Mouse (Mus musculus) thymus, postnatal 0 days (tissue): ENCODE measurements around the gene Xrn1. TPM values are rescaled to one million over a fixed set of nuclear protein-coding genes. Genes with fewer than 3 reads are reported as not detected.

Experiments
- DNase-seq: peaks from one replicate; pipeline ENCODE4 v3.0.0-alpha.2; 2015; ENCODE audit warnings: low spot score
- polyA plus RNA-seq: library from polyadenylated mRNA; unstranded; fragments of >200 nt; fragmentation: Nextera tagmentation; extraction: Ambion mirVana; gene quantifications from 2 replicates; pipeline ENCODE4 v1.2.1, GENCODE M21; 2015

Gene Xrn1
- 34.1 and 42.1 TPM in 2 replicates for polyA plus RNA-seq

GRCm38 (mm10) chr9:95954585-95955461 lies at the start of gene Xrn1:
Gene Xrn1 (plus strand): TSS chr9:95954760.
- DNase-seq = peak; percentile 91

DNA sequence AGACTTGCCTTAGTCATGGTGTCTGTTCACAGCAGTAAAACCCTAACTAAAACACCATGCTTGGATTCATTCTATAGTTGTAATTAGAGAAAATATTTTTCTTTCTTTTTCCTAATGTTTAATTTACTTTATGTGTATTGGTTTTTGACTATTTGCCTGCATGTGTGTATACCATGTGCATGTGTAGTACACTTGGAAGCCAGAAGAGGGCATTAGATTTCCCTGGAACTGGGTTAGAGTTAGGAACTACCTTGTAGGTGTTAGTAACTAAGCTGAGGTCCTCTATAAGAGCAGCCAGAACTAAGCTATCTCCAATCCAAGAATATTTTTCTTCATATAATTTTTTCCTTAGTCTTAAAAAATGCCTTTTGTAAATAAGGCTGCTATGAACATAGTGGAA lies 21.7 kb upstream of the Xrn1 start:
- DNase-seq = no peak

DNA sequence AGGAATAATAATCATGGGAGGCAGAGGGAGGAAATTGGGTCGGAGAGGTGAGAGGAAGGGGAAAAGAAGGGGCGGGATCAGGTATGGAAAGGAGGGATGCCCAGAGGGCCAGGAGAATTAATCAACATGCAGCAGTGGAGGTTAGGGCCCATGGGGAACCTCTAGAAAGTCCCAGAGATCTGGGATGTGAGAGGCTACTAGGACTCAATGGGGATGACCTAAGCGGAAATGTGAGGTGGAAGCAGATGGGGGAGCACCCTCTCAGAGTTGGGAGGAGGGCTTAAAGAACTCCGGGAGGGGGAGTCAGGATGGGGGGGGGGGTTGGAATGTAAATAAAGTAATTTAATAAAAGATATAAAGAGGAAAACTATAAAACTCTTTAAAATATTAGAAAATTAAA lies 902 bp upstream of the Xrn1 start:
- DNase-seq = no peak

DNA sequence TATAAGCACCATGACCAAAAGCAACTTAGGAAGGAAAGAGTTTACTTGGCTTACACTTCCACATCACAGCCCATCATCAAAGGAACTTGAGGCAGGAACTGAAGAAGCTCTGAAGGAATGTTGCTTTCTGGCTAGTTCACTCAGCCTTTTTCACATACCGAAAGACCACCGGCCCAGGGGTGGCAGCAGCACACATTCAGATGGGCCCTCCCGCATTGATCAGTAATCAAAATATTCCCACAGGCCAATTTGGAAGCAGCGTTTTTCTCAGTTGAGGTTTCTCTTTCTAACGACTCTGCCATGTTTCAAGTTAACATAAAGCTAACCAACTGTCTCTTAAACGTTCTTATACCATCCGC lies 355 bp upstream of the Xrn1 start:
- no peak for DNase-seq

DNA sequence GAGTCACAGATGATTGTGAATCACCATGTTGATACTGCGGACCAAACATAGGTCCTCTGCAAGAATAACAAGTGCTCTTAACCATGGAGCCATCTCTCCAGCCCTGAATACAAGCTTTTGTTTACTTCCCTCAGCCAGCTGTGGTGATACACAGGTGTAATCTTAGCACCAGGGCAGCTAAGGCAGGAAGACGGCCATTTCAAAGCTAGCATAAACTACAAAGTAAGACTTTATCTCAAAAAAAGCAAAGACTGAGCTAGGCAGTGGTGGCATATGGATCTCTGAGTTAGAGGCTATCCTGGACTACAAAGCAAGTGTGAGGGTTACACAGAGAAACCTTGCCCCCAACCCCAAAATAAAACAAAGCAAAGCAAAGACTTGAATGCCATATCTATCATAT lies 3.1 kb downstream of the Xrn1 start:
- DNase-seq = peak; percentile 73

DNA sequence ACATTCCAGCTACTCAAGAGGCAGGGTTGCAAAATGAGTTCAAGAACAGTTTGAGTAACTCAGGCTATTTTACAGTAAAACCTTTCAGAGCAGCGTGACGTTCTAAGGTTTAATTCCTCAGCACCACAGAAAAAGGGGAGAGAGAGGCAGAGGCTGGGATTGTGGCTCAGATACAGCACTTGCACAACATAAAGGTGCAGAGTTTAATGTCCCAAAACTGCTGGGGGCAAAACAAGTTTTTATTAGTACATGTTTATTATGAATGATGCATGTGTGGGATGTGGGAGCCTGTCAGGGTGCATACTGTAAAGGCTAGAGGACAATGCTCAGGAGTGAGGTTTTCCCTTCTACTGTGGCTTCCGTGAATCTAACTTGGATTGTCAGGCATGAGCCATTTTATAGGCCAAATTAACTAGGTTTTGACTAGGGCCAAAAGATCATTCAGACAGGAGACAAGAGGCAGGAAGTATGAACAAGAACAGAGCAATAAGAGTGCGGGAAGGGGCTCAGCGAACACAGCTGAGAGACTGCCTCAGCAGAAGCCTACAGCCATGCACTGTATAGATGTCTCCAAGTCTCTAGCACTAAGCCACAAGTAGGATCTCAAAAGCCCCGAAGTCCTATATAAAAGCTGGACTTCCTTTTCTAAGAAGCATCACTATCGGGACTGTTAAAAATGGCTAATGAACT lies 3.6 kb downstream of the Xrn1 start:
- DNase-seq = no peak

DNA sequence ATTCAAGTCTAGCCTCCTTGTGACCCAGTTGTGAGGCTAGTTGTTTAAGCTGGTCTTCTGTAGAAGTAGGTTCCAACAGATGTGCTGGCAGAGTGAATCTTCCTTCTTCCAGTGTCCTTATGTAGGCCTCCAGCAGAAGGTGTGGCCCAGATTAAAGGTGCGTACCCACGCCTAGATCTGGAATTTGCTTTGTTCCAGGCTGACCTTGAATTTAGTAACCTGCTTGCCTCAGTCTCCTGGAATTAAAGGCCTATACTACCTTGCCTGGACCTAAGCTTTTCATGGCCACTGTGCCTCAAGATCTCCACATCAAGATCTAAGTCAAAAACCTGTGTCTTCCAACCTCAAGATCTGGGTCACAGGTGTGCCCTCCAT lies 4.2 kb downstream of the Xrn1 start:
- peak; percentile 69 for DNase-seq

DNA sequence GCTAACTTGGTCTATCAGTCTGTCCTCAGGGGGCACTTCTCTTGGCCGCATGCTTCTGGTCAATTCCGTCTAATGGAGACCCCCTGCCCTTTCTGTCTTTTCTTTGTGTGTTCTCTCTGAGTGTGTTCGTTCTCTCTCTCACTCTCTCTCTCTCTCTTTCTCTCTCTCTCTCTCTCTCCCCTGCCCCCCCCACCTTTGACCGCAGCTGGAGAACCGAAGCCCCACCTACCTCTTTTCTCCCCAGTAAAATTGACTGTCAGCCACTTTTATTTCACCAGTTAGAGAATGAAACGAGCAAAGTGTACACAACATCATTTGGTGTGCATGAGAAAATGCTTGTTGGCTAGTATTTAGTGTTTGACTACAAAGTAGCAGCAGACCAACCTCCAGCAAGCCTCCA lies 4.7 kb downstream of the Xrn1 start:
- DNase-seq = peak; percentile 72

DNA sequence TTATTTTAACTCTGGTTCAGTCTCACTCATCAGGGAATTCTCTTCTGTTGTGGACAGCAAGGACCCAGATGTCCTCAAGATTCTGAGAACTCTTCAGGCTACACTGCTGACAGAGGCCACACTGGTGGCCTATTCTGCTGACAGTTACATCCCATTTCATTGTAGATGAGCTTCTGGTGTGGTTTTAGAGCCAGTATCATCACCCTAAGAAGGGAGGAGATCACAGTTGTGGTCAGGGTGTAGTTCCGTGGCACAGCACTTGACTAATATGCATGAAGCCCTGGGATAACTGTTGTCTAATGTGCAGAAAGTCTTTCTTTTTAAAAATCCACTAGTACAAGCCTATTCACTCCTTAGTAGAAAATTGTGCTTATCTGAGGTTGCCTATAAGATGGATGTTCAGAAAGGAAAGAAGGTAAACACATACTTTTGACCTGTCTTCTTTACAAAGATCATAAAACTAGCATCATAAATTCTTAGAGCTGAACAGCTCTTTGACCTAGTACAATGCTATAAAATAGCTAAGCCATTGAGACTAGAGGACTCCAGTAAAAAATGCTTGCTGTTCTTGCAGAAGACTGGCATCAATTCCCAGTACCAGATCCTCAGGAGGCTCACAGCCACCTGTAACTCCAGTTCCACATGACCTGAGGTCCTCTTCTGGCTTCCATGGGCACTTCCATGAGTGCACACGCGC lies 5.3 kb downstream of the Xrn1 start:
- DNase-seq = peak; percentile 35

- DNase-seq = no peak
Observed at GRCm38 (mm10) chr9:95961058-95961457, 6.5 kb downstream of the Xrn1 start.

- DNase-seq = no peak
Observed at GRCm38 (mm10) chr9:95964037-95964436, 9.5 kb downstream of the Xrn1 start.

- DNase-seq = no peak
Observed at GRCm38 (mm10) chr9:95978279-95978678, 23.7 kb downstream of the Xrn1 start.

DNA sequence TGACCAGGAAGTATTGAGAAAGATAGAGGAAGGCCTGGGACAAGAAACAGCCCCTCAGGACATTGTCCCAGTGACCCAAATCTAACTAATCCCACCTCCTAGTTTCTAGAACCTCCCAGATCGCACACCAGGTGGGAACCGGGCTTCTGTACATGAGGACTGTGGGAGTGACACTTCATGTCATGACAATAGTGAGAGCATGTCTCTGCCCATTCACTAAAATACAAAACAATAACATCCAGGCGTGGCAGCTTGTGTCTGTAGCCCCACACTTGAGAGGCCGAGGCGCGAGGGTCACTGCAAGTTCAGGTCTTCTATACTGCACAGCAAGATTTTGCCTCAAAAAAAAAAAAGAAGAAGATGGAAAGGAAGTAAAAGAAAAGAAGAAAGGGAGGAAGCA lies 25.3 kb downstream of the Xrn1 start:
- no peak for DNase-seq

DNA sequence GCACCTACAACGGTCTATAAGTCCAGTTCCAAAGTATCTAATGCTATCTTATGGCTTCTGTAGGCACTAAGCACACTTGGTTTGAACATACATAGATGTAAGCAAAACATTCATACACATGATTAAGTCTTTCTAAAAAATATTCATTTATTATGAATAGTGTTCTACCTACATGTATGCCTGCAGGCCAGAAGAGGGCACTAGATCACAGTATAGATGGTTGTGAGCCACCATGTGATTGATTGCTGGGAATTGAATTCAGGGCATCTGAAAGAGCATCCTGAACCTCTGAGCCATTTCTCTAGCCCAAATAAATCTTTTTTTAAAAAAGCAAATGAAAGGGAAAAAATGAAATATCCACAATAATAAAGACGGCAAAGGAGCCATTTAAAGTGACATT lies 37.7 kb downstream of the Xrn1 start:
- DNase-seq = no peak

DNA sequence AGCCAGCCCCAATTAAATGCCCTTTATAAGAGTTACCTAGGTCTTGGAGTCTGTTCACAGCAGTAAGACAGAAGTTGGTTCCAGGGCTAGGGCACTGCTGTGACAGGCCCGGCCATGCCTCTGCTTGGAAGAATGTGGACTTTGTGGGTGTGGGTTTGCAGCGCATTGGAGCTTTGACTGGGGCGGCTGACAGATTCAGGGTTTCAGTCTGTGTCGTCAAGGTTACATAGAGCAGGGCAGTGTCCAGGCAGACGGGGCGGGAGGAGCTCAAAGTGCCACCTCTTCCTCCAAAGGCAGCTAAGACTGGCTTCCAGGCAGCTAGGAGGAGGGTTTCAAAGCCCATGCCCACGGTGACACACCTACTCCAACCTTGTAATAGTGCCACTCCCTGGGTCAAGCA lies 49.9 kb downstream of the Xrn1 start:
- no peak for DNase-seq

GRCm38 (mm10) chr9:96010664-96011063 lies 56.1 kb downstream of the Xrn1 start:
- DNase-seq = no peak

DNA sequence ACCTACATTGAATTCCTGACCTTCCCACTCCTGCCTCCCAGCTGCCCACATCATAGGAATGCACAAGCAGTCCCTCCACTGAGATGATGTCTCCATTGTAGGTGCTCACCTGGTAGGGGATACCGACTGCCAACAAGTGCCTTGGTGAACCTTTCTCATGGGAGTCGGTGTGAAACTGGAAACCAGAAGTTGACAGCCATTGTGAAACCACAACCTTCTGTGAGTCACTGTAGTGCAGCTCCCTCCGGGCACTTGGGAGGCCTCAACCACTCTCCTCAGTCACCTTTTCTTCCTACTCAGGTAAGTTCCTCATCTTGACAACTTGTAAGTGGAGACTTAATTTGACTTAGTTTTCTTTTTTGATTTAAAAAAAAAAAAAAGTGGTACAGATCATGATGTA lies 69.4 kb downstream of the Xrn1 start:
- no peak for DNase-seq

GRCm38 (mm10) chr9:96027913-96028312 lies 73.4 kb downstream of the Xrn1 start:
- DNase-seq = no peak

DNA sequence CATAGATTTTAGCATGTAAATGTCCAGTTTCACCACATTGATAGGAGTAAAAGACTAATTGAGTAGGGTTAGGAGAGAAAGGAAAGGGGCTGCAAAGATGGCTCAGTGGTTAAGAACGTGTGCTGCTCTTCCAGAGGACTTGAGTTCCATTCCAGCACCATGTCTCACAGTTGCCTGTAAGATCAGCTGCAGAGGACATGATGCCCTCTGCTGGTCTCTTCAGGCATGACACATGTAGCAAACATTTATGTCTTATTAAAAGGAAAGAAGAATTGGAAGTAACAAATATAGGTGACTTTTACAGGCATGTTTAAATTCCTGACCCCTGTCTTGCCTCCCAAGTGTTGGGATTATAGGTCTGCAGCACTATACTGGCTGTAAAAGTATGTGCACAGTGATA lies 74.3 kb downstream of the Xrn1 start:
- peak; percentile 52 for DNase-seq

GRCm38 (mm10) chr9:96029886-96030285 lies 75.3 kb downstream of the Xrn1 start:
- no peak for DNase-seq

DNA sequence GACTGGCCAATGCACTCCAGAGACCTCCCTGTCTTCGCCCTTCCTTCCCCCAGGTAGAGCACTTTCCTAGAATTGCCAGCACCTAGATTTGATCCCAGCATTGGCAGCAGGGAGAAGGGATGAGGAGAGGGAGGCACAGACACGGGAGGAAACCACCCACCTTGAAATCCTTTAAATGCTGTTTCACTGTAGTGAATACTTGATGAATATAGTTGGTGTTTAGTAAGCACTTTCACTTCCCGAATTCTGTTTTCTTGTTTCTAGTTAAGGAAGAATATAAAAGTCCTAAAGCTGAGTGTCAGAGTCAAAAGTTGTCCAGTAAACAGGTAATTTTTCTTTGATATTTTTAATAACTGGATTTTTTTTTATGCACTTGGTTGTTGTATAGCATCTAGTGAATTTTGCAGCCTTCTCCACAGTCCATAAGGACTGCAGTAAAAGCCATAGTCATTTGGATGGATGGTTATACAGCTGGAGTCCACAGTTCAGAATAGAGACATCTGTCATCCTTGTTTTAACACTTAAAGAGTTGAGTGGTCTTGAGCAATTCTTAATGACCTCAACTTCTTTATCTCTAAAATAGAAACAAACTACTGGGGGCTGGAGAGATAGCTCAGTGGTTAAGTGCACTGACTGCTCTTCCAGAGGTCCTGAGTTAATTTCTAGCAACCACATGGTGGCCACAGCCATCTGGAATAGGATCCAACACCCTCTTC lies 81.0 kb downstream of the Xrn1 start:
- no peak for DNase-seq

DNA sequence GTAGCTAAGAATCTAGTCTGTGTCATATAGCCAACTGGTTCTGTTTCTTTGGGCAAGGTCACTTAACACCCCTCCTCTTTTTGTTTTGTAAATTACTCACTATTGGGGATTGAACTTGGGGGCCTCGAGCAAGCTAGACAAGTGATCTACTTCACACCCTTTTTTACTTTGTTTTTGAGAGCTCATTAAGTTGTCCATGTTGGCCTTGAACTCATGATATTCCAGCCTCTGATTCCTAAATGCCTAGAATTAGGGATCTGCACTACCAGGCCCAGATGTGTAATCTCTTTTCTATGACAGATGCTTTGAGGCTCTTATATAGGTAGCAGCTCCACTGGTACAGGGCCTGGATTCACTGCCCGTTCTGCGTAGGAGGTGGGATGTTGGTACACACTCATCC lies 89.7 kb downstream of the Xrn1 start:
- no peak for DNase-seq
